ENCODE assay signal across 18 mouse cellular contexts in the genomic region with DNA sequence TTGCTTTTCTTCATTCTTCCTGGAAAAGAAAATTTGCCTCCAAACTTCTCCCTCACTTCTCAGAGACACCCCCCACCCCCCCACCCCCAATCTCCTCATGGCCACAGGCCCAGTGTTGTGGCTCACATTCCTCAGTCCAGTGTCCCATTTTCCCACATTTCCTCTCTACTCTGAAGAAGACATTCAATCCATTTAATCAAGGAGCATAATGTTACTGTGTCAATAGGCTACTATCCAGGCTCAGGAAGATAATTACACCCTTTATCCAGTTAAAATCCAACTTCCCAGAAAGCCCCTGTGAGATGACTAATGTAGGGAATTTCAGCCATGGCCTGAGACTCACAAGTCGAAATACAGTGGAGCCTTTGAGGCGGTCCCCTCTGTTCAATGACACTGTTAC.
"Had no signal": no experiment of that assay in that cellular context is flagged by ENCODE, and none has a peak within 500 bp of the region (broad histone marks: within the 10 kb centered on the region; RNA-seq: fewer than 3 reads in every experiment).

No protein-coding gene starts in this region.

- H3K9me3 ChIP-seq: limb, embryonic 15.5 days; liver, embryonic 13.5 days; lung, embryonic 15.5 days; stomach, embryonic 15.5 days had no signal

- H3K27me3 ChIP-seq: limb, embryonic 15.5 days; liver, embryonic 13.5 days; lung, embryonic 15.5 days; megakaryocyte, embryonic 14.5 days; neural tube, embryonic 13.5 days; stomach, embryonic 15.5 days had no signal

- H3K4me1 ChIP-seq: limb, embryonic 15.5 days; liver, embryonic 13.5 days; lung, embryonic 15.5 days; stomach, embryonic 15.5 days had no signal

- H3K4me2 ChIP-seq: limb, embryonic 15.5 days; liver, embryonic 13.5 days; lung, embryonic 15.5 days; midbrain, embryonic 11.5 days; neural tube, embryonic 13.5 days; stomach, embryonic 15.5 days had no signal

- H3K27ac ChIP-seq: left cerebral cortex, adult 2 months; limb, embryonic 15.5 days; liver, embryonic 13.5 days; lung, embryonic 15.5 days; macrophage; neural tube, embryonic 13.5 days; stomach, embryonic 15.5 days had no signal

- H3K36me3 ChIP-seq: limb, embryonic 15.5 days; liver, embryonic 13.5 days; lung, embryonic 15.5 days; stomach, embryonic 15.5 days had no signal

- H3K4me3 ChIP-seq: left cerebral cortex, adult 2 months; limb, embryonic 15.5 days; liver, embryonic 13.5 days; lung, embryonic 15.5 days; megakaryocyte, embryonic 14.5 days; neural tube, embryonic 13.5 days; stomach, embryonic 15.5 days had no signal

- DNase-seq: kidney, adult 8-10 months; kidney, postnatal 10 days; liver, embryonic 13.5 days; liver, postnatal 0 days; lung, postnatal 14 days; retina, postnatal 1 day; right cerebral cortex, postnatal 4 days; spleen, adult 18-20 months; thymus, postnatal 4 days had no signal

- ATAC-seq: liver, postnatal 0 days; midbrain, embryonic 16.5 days had no signal

- H3K9ac ChIP-seq: limb, embryonic 15.5 days; liver, embryonic 13.5 days; liver, postnatal 0 days; lung, embryonic 15.5 days; neural tube, embryonic 13.5 days; stomach, embryonic 15.5 days had no signal
